Mouse (Mus musculus): Measurements from ENCODE around the gene Atp6v1e2.

DNA sequence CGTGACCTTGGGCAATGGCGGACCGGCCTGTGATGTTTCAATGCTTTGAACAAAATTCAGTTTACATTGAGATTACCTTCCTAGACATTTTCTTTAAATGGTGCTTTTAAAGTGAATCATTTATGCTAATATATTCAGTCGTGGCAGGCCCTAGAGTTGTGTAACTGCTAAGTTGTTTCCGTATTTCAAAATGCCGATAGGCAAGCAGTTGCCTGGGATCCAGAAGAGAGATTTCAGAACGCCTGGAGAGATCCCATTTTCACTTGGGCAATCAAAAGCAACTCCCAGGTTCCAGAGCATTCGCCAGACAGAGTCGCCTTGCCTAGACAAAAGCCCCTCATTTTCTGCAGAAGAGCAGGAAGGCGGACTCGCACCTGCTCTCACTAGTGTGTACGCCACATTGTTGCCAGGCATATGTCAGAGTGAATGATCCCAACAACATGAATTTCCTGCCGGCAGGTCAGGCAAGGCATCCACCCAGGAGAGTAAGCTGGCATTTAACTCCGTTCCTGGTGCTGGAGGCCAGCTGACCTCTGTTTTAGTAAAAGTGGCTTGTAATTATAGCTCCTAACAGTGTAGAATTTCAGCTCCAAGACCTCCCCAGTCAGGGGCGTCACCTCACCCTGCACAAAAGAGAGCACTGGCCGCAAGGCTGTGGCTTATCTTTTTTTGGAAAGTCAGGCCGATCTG is 38.9 kb upstream of the Atp6v1e2 start:
- TF ChIP-seq CTCF (conservative IDR thresholded peaks at IDR 0.05 in 1 of 2, IDR thresholded peaks at IDR 0.05 in 1 of 2; ENCODE audit: low read depth in 2 of 2, low read length in 2 of 2): no peak
- TF ChIP-seq MEF2A (IDR thresholded peaks at IDR 0.05; ENCODE audit: borderline replicate concordance, low read depth, low read length): no peak
- TF ChIP-seq MYC (IDR thresholded peaks at IDR 0.05; ENCODE audit: low read depth, low read length): no peak
- TF ChIP-seq USF1 (IDR thresholded peaks at IDR 0.05; ENCODE audit: low read depth, low read length): no peak
- no peak for TF ChIP-seq POLR2A (IDR thresholded peaks at IDR 0.05; ENCODE audit: low read depth, low read length)
- TF ChIP-seq NRF1 (IDR thresholded peaks at IDR 0.05; ENCODE audit: low read depth, low read length): no peak
- TF ChIP-seq PAX5 (IDR thresholded peaks at IDR 0.05; ENCODE audit: low read length): no peak
- no peak for TF ChIP-seq MXI1 (IDR thresholded peaks at IDR 0.05; ENCODE audit: low read depth, low read length)
